Mouse (Mus musculus) adrenal gland, postnatal 25 days (tissue): Measurements from ENCODE around the gene Fam181b. TPM values are rescaled to one million over a fixed set of nuclear protein-coding genes. Genes with fewer than 3 reads are reported as not detected.

Experiments
- DNase-seq: peaks from one replicate; pipeline ENCODE4 v3.0.0; 2021; ENCODE audit warnings: mixed read lengths
- long read RNA-seq: library from polyadenylated mRNA; stranded (forward); transcript quantifications from one replicate; pipeline ENCODE4 v2.0.0, GENCODE M21; 2021
- total RNA-seq: library from RNA; stranded (reverse); gene quantifications from 2 replicates; pipeline ENCODE4 v1.2.3, GENCODE M21; 2021

Fam181b gene
- total RNA-seq, result 3.5 and 3.6 TPM in 2 replicates
- long read RNA-seq, transcript Fam181b-201 (1 exons, 2,003 nt), result major isoform, 6 of 6 reads
- long read RNA-seq, partial matches to known transcripts, result 0 of 6 reads
- long read RNA-seq, other reads (novel, unspliced or antisense), result 0 of 6 reads

DNA sequence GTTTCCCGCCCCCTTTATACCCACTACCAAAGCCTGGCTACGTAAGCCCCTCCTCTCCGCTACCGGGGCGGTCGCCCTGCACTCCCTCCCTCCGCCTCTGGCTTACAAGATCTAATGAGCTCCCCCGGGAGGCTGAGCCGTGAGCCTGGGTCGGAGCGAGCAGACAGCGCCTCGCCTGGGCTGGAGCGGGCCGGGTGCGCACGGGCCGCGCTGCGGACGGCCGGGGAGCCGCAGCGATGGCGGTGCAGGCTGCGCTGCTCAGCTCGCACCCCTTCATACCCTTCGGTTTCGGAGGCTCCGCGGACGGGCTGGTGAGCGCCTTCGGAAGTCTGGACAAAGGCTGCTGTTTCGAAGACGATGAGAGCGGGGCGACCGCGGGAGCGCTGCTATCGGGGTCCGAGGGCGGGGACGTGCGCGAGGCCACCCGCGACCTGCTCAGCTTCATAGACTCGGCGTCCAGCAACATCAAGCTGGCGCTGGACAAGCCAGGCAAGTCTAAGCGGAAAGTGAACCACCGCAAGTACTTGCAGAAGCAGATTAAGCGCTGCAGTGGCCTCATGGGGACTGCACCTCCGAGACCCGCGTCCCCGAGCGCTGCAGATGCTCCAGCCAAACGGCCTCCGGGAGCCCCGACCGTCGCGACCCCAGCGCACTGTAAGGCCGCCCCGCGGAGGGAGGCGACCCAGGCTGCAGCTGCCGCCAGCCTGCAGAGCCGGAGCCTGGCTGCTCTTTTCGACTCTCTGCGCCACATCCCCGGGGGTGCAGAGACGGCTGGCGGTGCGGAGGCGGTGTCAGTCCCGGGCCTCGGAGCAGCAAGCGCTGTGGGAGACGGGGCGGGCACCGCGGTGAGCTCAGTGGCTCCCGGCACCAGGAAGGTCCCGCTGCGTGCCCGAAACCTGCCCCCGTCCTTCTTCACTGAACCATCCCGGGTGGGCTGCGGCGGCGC is at the start of gene Fam181b:
Gene Fam181b, plus strand, starts transcription at position 81 of the 946 bp plus-strand sequence.
- DNase-seq, result peak; percentile 83

DNA sequence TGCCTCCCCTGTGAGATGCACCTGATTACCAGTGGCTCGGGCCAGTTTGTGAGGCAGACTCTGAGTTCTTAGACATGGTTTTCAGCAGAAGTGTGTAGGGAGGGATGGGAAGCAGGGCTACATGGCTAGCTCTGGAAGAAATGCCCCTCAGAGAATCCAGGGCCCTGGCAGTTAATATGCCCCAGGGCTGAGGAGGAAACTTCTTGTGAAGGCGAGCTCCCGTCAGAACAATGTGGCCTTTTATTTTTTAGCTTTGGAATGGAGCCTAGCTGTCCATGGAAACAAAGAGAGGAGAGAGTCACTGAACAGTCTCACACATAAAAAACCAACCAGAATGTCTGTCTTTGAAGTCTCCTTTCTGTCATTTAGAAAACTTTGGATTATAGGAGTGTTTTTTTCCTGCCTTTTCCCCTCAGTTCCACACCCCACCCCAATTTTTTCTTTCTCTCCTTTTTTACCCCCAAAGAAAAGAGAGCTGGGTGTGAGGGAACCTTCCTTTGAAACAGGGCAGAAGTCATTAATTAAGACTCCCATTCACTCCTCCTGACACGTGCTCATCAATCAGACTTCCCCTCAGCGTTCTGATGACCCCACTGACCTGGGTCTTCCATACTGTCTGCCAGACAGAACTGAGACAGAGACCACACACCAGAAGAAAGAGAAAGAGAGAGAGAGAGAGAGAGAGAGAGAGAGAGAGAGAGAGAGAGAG is 41.7 kb upstream of the Fam181b start:
- no peak for DNase-seq

DNA sequence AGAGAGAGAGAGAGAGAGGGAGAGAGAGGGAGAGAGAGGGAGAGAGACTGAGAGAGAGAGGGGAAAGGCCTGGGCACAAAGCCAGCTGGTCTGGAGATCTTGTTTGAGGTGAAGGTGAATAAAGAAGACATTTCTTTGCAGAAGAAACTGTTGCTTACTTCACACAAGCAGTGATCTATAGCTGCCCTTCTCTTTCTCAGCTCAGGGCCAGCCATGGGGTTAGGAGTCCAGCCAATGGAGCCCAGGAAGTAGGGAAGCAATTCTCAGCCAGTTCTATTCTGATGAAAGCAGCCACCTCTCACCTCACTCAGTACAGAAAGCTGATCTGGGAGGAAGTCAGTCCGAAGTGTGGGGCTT is 41.2 kb upstream of the Fam181b start:
- peak; percentile 4 for DNase-seq

DNA sequence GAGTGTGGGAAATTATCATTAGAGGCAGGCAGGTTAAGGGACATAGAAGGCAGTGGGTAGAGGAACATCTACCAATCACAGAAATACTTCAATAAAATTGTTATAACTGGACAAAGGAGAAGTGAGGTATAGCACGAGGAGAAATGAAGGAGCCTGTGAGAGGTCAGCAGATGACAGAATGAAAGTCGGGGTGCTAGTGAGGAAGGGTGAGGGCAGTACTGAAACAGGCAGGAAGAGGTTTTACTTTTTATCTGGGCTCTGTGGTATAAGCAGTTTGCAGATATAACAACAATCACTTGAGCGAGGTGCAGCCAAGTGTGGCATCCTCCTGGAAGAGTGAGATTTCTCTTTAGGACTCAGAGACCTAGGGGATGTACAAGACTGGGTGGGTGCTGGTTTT is 40.1 kb upstream of the Fam181b start:
- DNase-seq, result no peak

DNA sequence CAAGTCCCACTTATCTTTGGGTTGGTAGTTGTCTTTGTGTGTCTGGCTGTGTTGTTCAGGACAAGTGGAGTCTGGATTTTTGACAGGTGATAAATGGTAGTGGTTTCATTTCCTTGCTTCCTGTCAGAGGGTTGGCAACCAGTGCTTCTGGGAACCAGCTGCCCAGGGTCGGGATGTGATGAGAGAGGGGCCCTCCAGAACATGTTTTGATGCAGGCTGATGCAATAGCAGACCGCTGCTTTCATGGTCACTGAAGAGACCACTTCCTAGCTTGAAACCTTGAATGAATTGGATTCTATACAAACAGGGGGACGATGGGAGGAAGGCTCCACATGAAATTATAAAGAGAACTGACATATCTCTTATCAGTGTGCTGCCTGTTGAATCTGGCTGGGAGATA is 35.3 kb upstream of the Fam181b start:
- no peak for DNase-seq

DNA sequence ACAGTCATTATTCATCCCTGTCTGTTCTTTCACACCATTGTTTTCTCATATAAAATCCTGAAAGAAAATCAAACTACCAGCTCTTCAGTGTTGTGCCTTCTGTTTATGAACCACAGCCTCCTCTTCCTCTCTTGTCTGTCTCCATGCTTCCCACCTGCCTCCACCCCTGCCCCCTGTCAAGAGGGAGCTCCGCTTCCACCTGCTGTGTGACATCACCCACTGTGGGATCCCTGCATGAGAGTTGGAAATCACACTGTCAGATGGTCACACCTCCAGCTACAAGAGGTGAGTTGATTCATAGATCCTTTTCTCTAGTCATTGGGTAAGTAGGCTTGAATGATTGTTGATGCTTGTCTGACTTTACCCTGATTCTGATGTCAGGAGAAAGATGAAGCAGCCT is 34.9 kb upstream of the Fam181b start:
- DNase-seq, result no peak

DNA sequence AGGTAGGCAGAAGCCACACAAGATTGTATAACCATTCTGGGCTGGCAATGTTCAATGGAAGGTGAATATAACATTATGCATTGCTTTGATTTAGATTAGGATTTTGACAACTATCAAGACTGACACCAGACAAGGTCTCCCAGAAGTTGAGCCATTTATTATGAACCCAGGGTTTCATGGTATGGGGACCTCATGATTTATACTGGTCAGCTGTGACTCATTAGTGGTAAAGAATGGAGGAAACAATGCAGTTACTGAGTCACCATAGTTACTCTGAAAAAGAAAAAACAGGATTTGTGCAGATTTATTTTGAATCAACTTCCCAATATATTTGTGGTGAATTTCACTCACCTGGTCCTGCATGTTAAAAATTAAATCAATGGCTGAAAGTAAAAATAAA is 18.8 kb upstream of the Fam181b start:
- DNase-seq, result no peak

DNA sequence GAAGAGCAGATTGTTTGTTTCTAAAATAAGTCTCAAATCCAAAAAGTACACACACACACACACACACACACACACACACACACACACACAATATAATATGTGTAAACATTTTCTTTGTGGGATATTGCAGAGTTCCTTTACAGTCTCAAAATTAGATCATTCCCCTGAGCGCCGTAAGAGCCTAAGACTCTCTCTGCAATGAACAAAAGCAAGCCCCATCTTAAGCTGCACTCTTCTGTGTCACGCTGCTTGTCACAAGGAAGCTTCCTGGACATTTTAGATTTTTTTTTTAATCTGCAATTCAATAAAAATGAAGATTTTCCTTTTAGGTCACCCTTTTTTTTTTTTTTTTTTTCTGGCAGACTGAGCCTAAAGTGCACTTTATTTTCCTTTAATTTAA is 17.9 kb upstream of the Fam181b start:
- DNase-seq, result no peak

DNA sequence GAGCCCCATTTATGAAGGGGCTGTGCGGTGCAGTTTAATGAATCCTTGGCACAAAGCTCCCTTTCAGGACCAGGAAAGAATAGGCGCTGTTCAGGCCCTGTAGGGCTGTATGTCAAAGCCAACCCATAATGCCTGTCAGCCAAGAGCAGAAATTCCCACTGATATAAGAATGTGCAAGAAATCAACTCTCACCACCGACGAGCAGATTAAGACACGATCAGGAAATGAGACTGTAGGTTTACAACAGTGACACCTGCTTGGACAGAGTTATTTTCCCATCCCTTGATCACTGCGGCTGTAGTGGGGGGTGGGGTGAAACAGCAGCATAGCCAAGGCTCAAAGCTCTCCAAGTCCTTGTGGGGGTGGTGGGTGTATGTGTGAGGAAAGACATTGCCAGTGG is 17.5 kb upstream of the Fam181b start:
- no peak for DNase-seq

DNA sequence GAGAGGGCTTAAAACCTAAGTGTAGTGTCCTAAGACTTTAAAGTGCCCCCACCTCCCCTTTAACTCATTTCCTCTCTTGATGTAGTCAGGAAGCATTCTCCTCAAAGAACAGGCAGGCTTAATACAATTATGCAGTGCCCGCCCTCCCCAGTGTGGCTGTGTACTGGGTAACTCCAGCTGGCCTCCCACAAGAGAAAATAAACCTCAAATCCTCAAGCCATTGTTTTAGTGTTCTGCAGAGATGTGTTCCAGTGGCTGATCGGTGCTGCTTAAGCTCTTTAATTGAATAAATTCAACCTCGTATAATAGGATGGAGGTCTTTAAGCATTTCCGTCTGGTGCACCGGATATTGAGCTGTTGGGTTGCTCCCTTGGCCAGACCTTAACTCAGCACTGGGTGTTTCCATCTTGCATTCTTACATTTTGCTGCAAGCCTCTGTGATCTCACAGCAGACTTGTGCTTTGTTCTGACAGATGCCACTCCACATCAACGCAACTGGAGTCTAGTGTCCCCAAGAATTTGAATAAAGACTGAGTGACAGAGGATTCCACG is 12.1 kb upstream of the Fam181b start:
- no peak for DNase-seq

DNA sequence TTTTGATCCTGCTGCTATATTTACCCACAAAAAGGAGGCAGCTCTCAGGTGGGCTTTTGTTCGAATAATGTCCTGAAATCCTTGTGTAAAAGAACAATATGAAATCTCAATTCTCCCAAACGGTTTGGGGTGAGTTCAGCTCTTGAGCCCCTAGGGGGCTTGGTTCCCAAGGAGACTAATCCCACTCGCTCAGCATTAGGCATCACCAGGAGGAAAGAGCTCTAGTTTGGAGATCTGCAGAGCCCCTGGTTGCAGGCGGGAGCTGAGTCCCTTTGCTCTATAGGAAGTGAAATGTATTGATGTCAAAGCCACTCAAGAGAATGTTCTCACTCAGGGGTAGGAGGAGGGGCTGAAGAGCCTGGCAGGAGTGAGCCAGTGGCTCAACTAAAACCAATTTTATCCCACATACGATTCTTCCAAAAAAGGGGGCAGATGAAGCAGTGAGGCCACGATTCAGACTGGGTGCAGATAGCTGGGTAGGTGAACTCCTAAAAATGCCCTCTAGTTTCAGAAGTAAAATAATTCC is 3.2 kb upstream of the Fam181b start:
- DNase-seq, result no peak

DNA sequence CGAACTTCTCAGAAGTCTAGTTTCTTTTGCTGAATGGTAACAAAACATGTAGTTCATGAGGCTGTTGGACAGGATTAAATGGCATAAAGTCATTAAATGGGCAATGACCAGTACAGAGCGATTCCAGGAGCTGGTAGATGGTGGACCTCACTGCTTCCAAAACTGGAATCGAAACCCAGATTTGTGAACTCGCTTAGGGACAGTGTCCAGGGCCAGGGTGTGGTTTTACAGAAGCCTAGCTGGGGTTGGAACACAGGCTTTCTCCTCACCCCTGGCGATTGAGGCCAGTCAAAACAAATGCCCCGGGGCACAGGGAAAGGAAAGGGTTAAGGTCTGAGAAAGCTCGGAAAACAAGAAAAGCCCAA is 263 bp upstream of the Fam181b start:
- DNase-seq, result no peak

DNA sequence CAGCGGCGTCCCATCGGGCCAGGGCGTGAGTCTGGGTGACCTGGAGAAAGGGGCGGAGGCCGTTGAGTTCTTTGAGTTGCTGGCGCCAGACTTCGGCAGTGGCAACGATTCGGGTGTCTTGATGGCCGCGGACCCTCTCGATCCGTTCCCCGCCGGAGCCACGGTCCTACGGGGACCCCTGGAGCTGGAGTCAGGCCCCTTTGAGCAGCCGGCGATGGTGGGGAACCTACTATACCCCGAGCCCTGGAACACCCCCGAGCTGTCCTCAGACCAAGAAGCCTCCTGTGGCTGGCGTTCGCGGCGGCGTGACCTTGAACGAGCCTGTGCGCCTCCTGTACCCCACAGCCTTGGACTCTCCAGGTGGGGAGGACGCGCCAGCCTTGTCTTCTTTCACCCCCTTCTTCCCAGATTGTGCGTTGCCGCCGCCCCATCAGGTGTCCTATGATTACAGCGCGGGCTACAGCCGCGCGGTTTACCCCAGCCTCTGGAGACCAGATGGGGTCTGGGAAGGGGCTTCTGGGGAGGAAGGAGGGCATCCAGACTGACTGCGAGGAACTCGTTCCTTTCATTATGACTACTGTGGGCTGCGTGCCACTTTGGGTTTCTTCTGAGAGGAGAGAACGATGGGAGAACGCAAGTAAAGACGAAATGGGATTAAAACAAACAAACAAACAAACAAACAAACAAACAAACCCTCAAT is 1.2 kb downstream of the Fam181b start:
- DNase-seq, result peak; percentile 31

DNA sequence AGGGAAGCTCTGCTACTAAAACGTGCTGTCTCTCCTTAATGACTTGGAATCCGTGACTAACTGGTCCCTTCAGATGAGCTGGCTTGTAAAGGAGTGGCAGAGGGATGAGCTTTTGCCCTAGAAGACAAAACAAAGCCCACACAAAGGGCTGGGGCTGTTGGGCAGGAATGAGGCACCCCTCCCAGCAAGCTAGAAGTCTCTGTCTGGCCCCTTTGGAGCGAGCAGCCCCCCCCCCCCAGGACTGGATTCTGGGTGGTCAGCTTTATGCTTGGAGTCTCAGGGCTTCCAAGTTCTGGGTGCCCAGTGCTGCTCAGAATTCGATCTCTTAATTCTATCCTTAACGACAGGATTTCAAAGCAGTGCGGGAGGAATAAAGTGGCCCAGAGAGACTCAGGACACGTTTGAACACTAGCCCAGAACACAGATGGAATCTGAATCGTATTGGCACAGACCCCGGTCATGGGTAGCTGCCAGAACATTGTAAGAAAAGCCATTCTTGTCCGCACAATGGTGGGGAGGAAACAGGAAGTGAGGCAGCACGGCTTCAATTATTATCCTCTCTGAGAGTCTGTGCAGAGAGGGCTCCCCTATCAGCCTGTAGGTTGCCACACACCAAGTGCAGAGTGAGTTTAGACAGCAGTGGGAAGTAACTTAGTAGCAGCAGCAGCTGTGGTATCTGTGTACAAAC is 13.8 kb downstream of the Fam181b start:
- DNase-seq, result peak; percentile 50

DNA sequence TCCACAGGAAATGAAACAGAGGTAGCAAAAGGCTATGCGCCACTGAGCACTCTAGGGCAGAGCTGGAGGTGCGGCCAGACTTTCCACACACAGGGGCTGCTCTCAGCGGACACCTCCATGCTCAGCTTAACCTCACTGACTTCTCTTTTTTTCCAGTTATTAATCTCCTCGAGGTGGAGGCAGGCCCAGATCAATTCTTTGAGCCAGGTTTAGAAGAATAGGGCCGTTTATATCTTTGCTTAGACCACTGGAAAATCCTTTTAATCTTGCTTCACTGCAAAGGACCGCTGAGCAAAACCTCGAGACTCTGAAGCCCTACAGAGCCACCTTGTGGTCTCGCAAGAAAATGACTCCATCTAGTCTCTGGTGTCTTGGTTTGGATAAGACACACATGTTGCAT is 15.8 kb downstream of the Fam181b start:
- DNase-seq, result peak; percentile 26

DNA sequence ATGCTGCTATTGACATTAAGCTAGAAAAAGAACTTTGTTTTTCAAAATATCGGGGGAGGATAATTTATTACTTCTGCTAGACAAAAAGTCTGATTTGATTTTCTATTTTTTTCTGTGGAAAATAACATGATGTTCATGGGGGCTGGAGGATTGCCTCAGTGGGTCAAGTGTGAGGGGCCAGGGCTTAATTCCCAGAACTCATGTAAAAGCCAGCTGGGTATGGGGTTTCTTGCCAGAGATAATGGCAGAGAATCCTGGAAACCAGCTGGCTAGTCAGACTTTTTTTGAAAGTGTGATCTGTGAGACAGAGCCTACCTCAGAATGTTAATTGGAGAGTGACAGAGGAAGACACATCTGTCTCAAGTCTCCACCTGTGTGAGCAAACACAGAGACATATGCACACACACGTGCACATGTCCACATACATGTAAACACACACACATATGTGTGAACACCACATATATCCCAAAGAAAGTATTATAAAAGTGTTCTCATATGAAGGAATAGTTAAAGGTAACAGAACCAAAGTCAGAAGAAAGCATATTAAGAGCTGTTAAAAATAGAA is 25.2 kb downstream of the Fam181b start:
- DNase-seq, result no peak

DNA sequence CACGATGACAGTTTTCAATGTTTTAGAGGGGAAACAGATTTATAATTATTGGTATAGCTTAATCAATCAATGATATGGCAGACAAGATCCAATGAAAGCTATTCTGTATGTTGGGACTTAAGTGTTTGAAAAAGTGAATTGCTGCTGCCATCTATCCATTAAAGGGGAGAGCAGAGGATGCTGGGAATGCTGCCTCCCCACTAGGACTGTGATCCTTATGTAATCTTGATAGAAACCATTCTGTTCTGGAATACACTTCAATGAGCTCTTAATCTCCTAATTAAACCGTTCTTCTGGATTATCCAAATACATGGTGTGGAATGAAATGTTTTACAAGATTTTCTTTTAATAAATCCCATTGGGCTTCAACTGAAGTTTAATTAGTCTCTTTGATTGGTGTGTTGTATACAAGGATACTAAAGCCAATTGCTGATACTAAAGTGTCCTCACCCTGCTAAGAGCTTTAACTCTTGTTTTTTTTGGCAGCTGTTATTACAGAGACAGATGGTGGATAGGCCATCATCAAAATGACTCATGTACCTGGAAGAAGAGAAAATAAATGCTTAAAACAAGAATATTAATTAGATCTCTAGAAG is 30.8 kb downstream of the Fam181b start:
- no peak for DNase-seq

DNA sequence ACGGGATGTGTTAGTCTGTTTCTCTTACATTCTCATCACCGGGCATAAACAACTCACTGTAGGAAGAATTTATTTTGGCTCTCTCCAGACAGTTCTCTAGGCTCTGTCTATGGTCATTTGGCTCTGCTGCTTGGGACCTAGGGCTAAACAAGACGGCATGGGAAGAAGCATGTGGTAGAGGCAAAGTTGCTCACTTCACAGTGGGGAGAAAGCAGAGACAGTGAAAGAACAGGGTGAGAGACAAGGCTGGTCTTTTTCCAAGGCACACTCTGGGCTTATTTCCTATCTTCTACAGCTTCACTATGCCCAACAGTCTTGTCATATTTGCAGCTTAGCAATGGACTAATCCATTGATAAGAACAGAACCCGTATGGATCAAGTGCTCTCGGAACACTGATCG is 31.4 kb downstream of the Fam181b start:
- DNase-seq, result no peak

DNA sequence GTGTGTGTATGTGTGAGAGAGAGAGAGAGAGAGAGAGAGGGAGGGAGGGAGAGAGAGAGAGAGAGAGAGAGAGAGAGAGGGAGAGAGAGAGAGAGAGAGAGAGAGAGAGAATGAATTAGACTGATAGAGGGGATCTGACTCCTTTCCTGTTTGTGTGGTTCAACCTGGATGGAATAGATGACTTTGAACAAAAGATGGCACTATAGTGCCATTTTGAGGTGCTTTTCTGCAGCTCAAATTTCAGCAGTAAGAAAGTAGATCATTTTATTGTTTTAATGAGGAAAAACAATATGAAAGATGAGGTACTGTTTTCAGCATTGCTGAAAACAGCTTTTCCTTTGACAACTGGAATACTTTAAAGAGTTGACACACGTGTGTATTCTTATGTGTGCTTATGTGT is 37.9 kb downstream of the Fam181b start:
- no peak for DNase-seq

DNA sequence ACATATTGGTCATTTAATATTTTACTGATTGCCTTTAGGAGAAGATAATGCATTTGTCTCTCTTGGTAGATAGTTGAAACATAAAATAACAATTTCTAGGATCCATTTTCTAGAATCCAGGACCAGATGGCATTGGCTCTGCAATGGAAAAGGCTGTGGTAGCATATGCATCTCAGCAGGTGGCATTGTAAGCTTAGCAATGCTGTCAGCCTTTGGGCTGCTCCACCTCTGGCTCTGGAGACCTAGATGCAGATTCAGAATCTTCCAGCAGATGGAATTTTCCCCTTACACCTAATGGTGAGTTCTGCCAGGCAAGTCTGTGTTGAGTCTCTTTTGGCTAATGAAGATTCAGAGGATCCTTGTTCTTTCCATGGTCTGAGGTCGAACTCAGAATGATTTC is 44.3 kb downstream of the Fam181b start:
- DNase-seq, result no peak
